ENCODE assay signal across 8 mouse cellular contexts in the genomic region with DNA sequence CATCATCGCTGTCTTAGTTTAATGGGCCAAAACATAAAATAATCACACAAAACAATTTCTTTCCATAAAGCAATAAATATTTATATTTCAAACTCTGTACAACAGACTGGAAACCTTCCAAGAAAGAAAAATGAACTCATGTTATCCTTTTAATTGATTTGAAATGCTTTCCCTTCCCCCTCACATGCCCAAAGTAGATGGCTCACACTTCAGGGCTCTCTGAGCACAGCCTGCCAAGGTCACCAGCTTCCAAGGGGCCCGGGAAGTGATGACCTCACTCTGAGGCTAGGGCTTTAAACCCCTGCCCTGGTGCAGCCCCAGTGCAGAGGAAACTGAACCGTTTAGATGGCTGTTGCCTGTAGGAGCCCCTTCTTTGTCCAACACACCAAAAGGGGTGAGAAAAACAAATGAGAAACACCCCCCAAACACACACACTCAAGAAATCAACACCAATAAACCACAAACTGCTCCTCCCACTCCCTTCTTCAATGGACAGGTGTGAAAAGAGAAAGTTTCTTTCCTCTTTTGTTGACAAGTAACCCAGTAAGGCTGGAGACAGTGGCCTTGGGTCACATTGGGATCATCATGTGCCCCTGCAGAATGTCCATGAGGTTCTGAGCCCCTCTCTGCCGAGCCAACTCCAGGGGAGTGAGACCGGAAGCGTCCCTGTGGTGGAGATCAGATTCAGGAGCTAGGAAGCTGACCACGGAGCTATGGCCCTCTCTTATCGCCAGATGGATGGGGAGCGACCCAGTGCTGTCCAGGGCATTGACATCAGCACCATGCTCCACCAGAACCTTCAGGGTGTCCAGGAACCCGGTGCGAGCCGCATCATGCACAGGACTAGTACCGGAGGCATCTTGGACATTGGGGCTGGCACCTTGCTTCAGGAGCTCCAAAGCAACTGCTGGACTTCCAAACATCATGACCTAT. TPM values are rescaled to one million over a fixed set of nuclear protein-coding genes. Genes with fewer than 3 reads are reported as not detected.
A peak's percentile ranks its signal among the peaks of the same experiment; 100 is the strongest.
DNase-seq lines count a peak whose midpoint lies in the region; ATAC-seq and TF ChIP-seq lines count a peak whose summit lies in the region.

No protein-coding gene starts in this region.

- H3K9me3 ChIP-seq in kidney, embryonic 15.5 days (replicated peaks), result no peaks in the 10 kb centered on the region
- no peaks in the 10 kb centered on the region for H3K9me3 ChIP-seq in lung, embryonic 14.5 days (ENCODE audit: low read depth, low read length)
- H3K9me3 ChIP-seq in stomach, embryonic 15.5 days, result no peaks in the 10 kb centered on the region

- peak overlapping the region; percentile 87 for H3K27ac ChIP-seq in kidney, embryonic 15.5 days
- H3K27ac ChIP-seq in lung, embryonic 14.5 days (ENCODE audit: low read depth), result peak overlapping the region; percentile 72
- peak overlapping the region; percentile 75 for H3K27ac ChIP-seq in stomach, embryonic 15.5 days

- peak overlapping the region; percentile 29 for H3K9ac ChIP-seq in kidney, embryonic 15.5 days
- peak overlapping the region; percentile 28 for H3K9ac ChIP-seq in lung, embryonic 14.5 days
- 0 out of 2 replicates have a peak overlapping the region, but pooled peaks have one; percentile 7 for H3K9ac ChIP-seq in stomach, embryonic 15.5 days

- peak overlapping the region; percentile 75 for H3K4me2 ChIP-seq in kidney, embryonic 15.5 days
- peak overlapping the region; percentile 75 for H3K4me2 ChIP-seq in lung, embryonic 14.5 days
- peak overlapping the region; percentile 78 for H3K4me2 ChIP-seq in stomach, embryonic 15.5 days

- H3K4me3 ChIP-seq in kidney, embryonic 15.5 days (replicated peaks), result peak overlapping the region; percentile 60
- peak overlapping the region; percentile 82 for H3K4me3 ChIP-seq in lung, embryonic 14.5 days (ENCODE audit: low read depth, low read length)
- peak overlapping the region; percentile 79 for H3K4me3 ChIP-seq in stomach, embryonic 15.5 days (replicated peaks)

- no peak for TF ChIP-seq CTCF in lung, embryonic 14.5 days (IDR thresholded peaks at IDR 0.05; ENCODE audit: low read depth)

- WGBS in kidney, embryonic 15.5 days, result 69% methylated on average over 13 of the region's 13 CpGs
- whole genome bisulfite sequencing in lung, embryonic 14.5 days, result 69% methylated on average over 13 of the region's 13 CpGs
- 72% methylated on average over 13 of the region's 13 CpGs for WGBS in stomach, embryonic 15.5 days

- H3K4me1 ChIP-seq in kidney, embryonic 15.5 days, result peaks cover 37% of the 10 kb centered on the region
- H3K4me1 ChIP-seq in lung, embryonic 14.5 days (ENCODE audit: insufficient read depth), result peaks cover 21% of the 10 kb centered on the region; the same call in 1 of the 2 replicates
- peaks cover 29% of the 10 kb centered on the region for H3K4me1 ChIP-seq in stomach, embryonic 15.5 days

- DNase-seq in kidney, adult 18-20 months, result no peak
- peak; percentile 45 for DNase-seq in adrenal gland, postnatal 25 days
- peak; percentile 31 for DNase-seq in heart, postnatal 4 days
- peak; percentile 65 for DNase-seq in lung, embryonic 14.5 days
- no peak for DNase-seq in layer of hippocampus, postnatal 14 days (ENCODE audit: low spot score in 2 of 2)

- no peak for ATAC-seq in kidney, embryonic 15.5 days (replicated peaks; ENCODE audit: low FRiP score)
- no peak for ATAC-seq in lung, embryonic 14.5 days (ENCODE audit: insufficient read depth)
- ATAC-seq in stomach, embryonic 15.5 days (ENCODE audit: insufficient read depth, low FRiP score, low read depth), result no peak
- ATAC-seq in frontal cortex, adult (ENCODE audit: low TSS enrichment), result no peak

- no peaks in the 10 kb centered on the region for H3K27me3 ChIP-seq in kidney, embryonic 15.5 days
- H3K27me3 ChIP-seq in lung, embryonic 14.5 days (ENCODE audit: insufficient read depth, low read length), result no peaks in the 10 kb centered on the region
- H3K27me3 ChIP-seq in stomach, embryonic 15.5 days (replicated peaks), result no peaks in the 10 kb centered on the region

- H3K36me3 ChIP-seq in kidney, embryonic 15.5 days, result peaks cover 22% of the 10 kb centered on the region
- H3K36me3 ChIP-seq in lung, embryonic 14.5 days (ENCODE audit: insufficient read depth), result peaks cover 16% of the 10 kb centered on the region
- peaks cover 2% of the 10 kb centered on the region; the same call in 1 of the 2 replicates for H3K36me3 ChIP-seq in stomach, embryonic 15.5 days

RNA-seq across cellular contexts. Expression of gene Kri1, which starts 0.9 kb away (rescaled TPM):
- 13.8 and 19.8 TPM in 2 replicates for polyA plus RNA-seq in kidney, embryonic 15.5 days (2015; fragmentation: Nextera tagmentation; extraction: Ambion mirVana)
- total RNA-seq in adrenal gland, postnatal 25 days (2021), result 34.7 and 48.1 TPM in 2 replicates
- total RNA-seq in heart, postnatal 4 days (2021), result 10 to 100 TPM; 18.5 to 21.0 TPM
- 12.2 and 14.3 TPM in 2 replicates for polyA plus RNA-seq in lung, embryonic 14.5 days (2014; fragmentation: Nextera tagmentation; extraction: Ambion mirVana)
- 14.4 and 14.5 TPM in 2 replicates for polyA plus RNA-seq in stomach, embryonic 15.5 days (2015; fragmentation: Nextera tagmentation; extraction: Ambion mirVana)
- total RNA-seq in layer of hippocampus, postnatal 14 days (2021), result 10 to 100 TPM; 32.1 to 33.4 TPM

RNA-seq across cellular contexts. Expression of gene Cdkn2d, which starts 2.5 kb away (rescaled TPM):
- 51.2 and 51.5 TPM in 2 replicates for polyA plus RNA-seq in kidney, embryonic 15.5 days (2015; fragmentation: Nextera tagmentation; extraction: Ambion mirVana)
- 13.5 and 19.9 TPM in 2 replicates for total RNA-seq in adrenal gland, postnatal 25 days (2021)
- total RNA-seq in heart, postnatal 4 days (2021), result 10 to 100 TPM; 49.5 to 54.6 TPM
- polyA plus RNA-seq in lung, embryonic 14.5 days (2014; fragmentation: Nextera tagmentation; extraction: Ambion mirVana), result 45.3 and 48.1 TPM in 2 replicates
- 44.4 and 50.0 TPM in 2 replicates for polyA plus RNA-seq in stomach, embryonic 15.5 days (2015; fragmentation: Nextera tagmentation; extraction: Ambion mirVana)
- 10 to 100 TPM; 58.9 to 62.0 TPM for total RNA-seq in layer of hippocampus, postnatal 14 days (2021)

RNA-seq across cellular contexts. Expression of gene Ap1m2, which starts 23.5 kb away (rescaled TPM):
- polyA plus RNA-seq in kidney, embryonic 15.5 days (2015; fragmentation: Nextera tagmentation; extraction: Ambion mirVana), result 35.9 and 37.1 TPM in 2 replicates
- not detected in 2 replicates for total RNA-seq in adrenal gland, postnatal 25 days (2021)
- total RNA-seq in heart, postnatal 4 days (2021), result not detected
- polyA plus RNA-seq in lung, embryonic 14.5 days (2014; fragmentation: Nextera tagmentation; extraction: Ambion mirVana), result 45.7 and 45.8 TPM in 2 replicates
- 67.7 and 74.2 TPM in 2 replicates for polyA plus RNA-seq in stomach, embryonic 15.5 days (2015; fragmentation: Nextera tagmentation; extraction: Ambion mirVana)
- under 1 TPM in 1 of 2 experiments, not detected in 1; 0.50 TPM for total RNA-seq in layer of hippocampus, postnatal 14 days (2021)

RNA-seq across cellular contexts. Expression of gene Atg4d, which starts 23.6 kb away (rescaled TPM):
- polyA plus RNA-seq in kidney, embryonic 15.5 days (2015; fragmentation: Nextera tagmentation; extraction: Ambion mirVana), result 42.7 and 49.5 TPM in 2 replicates
- 37.5 and 42.2 TPM in 2 replicates for total RNA-seq in adrenal gland, postnatal 25 days (2021)
- 10 to 100 TPM; 53.1 to 59.1 TPM for total RNA-seq in heart, postnatal 4 days (2021)
- polyA plus RNA-seq in lung, embryonic 14.5 days (2014; fragmentation: Nextera tagmentation; extraction: Ambion mirVana), result 33.7 and 34.7 TPM in 2 replicates
- 49.9 and 51.3 TPM in 2 replicates for polyA plus RNA-seq in stomach, embryonic 15.5 days (2015; fragmentation: Nextera tagmentation; extraction: Ambion mirVana)
- total RNA-seq in layer of hippocampus, postnatal 14 days (2021), result 10 to 100 TPM; 33.5 to 39.3 TPM

RNA-seq across cellular contexts. Expression of gene Slc44a2, which starts 31.8 kb away (rescaled TPM):
- polyA plus RNA-seq in kidney, embryonic 15.5 days (2015; fragmentation: Nextera tagmentation; extraction: Ambion mirVana), result 85.4 and 97.1 TPM in 2 replicates
- 31.8 and 46.3 TPM in 2 replicates for total RNA-seq in adrenal gland, postnatal 25 days (2021)
- 10 to 100 TPM; 63.4 to 65.0 TPM for total RNA-seq in heart, postnatal 4 days (2021)
- polyA plus RNA-seq in lung, embryonic 14.5 days (2014; fragmentation: Nextera tagmentation; extraction: Ambion mirVana), result 122 TPM in 2 replicates
- polyA plus RNA-seq in stomach, embryonic 15.5 days (2015; fragmentation: Nextera tagmentation; extraction: Ambion mirVana), result 89.1 and 95.7 TPM in 2 replicates
- total RNA-seq in layer of hippocampus, postnatal 14 days (2021), result 10 to 100 TPM; 53.4 to 61.0 TPM

Comparison
In these comparisons a context has a peak if more than half of its experiments do, and no peak if none do; other contexts are left out.
1. DNase-seq: peak in adrenal gland, postnatal 25 days (single experiment), heart, postnatal 4 days (single experiment) and lung, embryonic 14.5 days (single experiment); none in kidney, adult 18-20 months (single experiment) and layer of hippocampus, postnatal 14 days (0 of 2).
2. Peak in every context shown above with its lines, with median percentiles within 50 percentile points of each other: H3K27ac ChIP-seq, H3K4me2 ChIP-seq, H3K4me3 ChIP-seq and H3K9ac ChIP-seq.